Mouse (Mus musculus) CH12F3 (cell line): Measurements from ENCODE around the gene Hist2h2ac.
"Not testable (repeated sequence)": the region's sequence is repeated elsewhere in the genome, so short reads cannot be mapped to it uniquely, and the experiment has no call there.

ENCODE experiments used
- in situ Hi-C: fragments of 300-500 bp; cut with MboI; formaldehyde crosslinking; loops from 2 replicates; pipeline ENCODE4 v1.14.3; 2020; ENCODE audit warnings: low sequenced_read_pairs

Hist2h2ac gene

GRCm38 (mm10) chr3:96230404-96230803 lies 9.7 kb upstream of the Hist2h2ac start:
- in situ Hi-C loops: no loop called here

- in situ Hi-C loops: no loop called here
Measured at GRCm38 (mm10) chr3:96228828-96229227, 8.1 kb upstream of the Hist2h2ac start.

- in situ Hi-C loops: no loop called here
Measured at GRCm38 (mm10) chr3:96226695-96227648, 6.3 kb upstream of the Hist2h2ac start.

DNA sequence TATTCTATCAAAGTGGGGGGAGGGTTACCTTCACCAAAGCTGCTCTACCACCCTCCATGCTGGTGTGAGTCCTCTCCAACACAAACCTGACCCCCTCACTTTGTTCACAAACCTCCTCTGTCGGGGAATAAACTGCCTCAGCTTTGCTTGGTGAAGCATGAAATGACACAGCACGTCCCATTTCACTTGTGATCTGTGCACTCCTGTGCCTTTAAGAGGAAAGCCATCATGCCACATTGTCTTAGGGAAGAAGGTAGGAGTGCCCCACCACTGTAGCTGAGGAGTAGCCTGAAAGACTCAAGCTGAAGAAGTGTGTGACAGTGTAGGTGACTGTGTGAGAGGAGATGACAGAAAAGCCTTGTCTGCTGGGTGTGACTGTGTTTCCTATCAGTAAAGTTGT lies 4.7 kb upstream of the Hist2h2ac start:
- in situ Hi-C loops: no loop called here

- in situ Hi-C loops: no loop called here
Measured at GRCm38 (mm10) chr3:96222774-96223173, 2.1 kb upstream of the Hist2h2ac start.

- in situ Hi-C loops: no loop called here
Measured at GRCm38 (mm10) chr3:96221640-96222038, 959 bp upstream of the Hist2h2ac start.

- in situ Hi-C loops: not testable (repeated sequence)
Measured at GRCm38 (mm10) chr3:96220131-96220764, 432 bp downstream of the Hist2h2ac start.

GRCm38 (mm10) chr3:96219661-96220130 lies 984 bp downstream of the Hist2h2ac start, which contains the start of the genes Bola1 and Hist2h2ab:
Gene Bola1, minus strand, starts transcription at chr3:96219709.
Gene Hist2h2ab, plus strand, starts transcription at chr3:96219865.
- in situ Hi-C loops: no loop called here

DNA sequence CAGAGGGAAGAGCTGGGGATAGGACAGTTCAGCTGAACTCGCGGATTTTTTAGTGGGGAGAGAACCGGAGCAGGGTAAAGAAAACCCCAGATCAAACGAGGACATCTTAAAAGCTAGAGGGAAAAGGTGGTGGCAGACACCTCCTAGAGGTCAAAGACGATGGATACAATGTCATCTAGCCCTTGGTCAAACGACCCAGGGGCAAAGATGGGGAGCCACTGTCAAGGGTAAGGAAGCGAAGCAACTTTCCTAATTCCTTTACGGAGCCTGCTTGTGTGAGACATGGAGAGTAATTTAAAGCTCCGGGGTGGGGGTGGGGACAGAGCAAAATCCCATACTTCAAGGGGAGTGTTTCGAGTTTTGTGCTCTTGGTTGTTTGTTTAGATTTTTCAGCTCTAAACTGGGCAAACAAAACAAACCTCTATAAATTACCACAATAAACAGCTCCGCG lies 1.5 kb downstream of the Hist2h2ac start:
- in situ Hi-C loops: no loop called here

- in situ Hi-C loops: no loop called here
Measured at GRCm38 (mm10) chr3:96209242-96209641, 11.4 kb downstream of the Hist2h2ac start.

- in situ Hi-C loops: no loop called here
Measured at GRCm38 (mm10) chr3:96207819-96208218, 12.9 kb downstream of the Hist2h2ac start.

DNA sequence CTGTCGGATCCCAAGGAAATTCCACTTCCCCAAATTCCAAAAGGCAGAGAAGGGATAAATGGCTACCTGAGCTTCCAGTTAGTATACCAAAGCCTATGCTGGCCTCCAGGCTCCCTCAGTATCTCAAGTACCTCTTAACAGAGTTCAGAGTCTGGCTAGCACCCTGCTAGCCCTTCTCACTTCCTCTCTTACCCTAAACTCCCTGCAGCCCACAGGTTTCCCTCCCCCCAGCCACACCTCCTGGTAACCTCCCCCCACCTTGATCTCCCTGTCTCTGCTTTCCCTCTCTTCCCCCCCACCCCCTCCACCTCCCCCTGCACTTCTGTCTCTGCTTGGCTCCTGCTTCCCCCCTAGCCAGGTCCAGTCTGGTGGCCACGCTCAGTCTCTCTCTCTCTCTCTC lies 20.9 kb downstream of the Hist2h2ac start:
- in situ Hi-C loops: no loop called here

DNA sequence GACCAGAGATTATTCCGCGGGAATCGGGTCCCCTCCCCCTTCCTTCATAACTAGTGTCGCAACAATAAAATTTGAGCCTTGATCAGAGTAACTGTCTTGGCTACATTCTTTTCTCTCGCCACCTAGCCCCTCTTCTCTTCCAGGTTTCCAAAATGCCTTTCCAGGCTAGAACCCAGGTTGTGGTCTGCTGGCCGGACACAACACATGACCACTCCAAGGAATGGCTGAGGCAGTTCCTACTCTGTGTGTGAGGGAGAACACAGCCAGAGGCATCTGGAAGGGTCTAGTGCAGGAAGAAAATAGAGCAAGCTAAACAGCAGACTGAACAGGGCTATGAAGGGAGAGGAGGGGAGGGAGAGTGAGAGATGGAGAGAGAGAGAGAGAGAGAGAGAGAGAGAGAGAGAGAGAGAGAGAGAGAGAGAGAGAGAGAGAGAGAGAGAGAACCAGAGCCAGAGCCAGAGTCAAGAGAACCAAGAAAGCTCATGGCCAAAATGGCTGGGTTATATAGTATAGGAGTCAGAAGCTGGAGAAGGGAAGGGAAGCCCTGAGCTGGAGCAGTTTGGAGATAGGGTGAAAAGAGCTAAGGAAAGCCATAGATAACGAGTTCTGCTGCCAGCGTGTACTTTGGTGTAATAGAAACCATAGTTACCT lies 22.0 kb downstream of the Hist2h2ac start:
- in situ Hi-C loops: not testable (repeated sequence)

DNA sequence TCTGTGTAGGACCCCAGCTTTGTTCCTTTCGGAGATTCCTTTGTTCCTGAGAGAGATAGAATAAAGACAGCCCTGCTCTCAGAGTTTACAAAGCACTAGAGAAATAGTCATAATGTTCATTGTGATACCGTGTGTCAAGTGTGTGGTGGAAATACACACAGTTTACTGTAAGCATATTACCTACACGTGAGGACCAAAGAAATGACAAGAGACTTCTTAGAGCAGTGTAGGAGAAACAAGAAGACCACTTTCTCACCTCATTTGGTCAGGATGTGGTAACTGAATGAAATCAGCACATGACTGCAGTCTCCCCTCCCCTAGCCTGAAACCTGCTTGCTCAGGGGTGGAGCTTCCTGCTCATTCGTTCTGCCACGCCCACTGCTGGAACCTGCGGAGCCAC lies 22.5 kb downstream of the Hist2h2ac start:
- in situ Hi-C loops: no loop called here

- in situ Hi-C loops: no loop called here
Measured at GRCm38 (mm10) chr3:96197129-96197749, 23.4 kb downstream of the Hist2h2ac start.

DNA sequence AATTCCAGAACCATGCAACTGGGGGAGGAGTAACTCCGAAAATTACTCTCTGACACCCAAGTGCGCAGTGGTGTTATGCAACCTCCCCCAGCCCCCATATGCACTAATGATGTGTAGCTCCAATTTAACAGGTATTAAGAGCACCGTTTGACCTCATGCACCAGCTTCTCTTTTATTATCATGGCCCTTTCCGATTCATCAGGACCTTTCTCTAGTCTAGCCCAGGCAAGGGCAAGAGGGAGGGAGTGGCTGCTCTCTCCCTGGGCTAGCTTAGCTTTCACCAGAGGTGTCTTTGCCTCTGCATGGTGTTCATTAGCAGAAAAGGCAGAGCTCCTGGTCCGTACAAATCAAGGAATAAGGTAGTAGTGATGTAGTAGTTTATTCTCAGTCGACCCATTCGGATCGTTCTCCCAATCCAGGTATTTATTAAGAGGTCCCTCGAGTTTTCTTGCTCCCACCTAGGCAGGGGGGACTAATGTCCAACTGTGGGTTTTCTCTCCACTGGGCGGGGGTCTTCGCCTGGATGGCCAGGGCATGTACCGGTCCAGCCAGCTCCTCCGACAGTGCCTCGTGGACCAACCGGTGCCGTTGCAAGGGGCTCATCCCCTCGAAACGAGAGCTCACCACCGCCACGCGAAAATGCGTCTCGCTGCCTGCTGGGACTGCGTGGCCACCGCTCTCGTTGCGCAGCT lies 24.1 kb downstream of the Hist2h2ac start:
- in situ Hi-C loops: no loop called here

DNA sequence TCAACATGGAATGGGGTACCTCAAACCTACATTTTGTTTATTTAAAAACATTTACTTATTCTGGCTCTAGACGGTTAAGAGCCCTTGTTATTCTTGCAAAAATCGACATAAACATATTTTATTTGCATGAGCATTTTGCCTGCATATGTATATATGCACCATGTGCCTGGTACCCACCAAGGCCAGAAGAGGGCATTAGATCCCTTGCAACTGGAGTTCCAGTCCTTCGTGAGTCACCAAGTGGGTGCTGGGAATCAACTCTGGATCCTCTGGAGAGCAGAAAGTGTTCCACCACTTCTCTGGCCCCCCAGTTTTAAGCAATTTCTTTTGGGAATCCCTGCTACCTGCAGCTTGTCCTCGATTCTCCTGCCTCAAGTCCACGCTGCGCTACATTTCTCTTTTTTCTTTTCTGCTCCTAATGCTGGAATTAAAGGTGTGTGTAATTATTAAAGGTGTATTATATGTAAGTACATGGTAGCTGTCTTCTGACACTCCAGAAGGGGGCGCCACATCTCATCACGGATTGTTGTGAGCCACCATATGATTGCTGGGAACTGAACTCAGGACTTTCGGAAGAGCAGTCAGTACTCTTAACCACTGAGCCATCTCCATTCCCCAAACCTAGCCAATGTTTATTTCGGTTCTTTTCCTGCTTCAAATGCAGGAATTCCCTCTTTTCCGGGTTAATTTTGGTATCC lies 24.9 kb downstream of the Hist2h2ac start:
- in situ Hi-C loops: no loop called here

DNA sequence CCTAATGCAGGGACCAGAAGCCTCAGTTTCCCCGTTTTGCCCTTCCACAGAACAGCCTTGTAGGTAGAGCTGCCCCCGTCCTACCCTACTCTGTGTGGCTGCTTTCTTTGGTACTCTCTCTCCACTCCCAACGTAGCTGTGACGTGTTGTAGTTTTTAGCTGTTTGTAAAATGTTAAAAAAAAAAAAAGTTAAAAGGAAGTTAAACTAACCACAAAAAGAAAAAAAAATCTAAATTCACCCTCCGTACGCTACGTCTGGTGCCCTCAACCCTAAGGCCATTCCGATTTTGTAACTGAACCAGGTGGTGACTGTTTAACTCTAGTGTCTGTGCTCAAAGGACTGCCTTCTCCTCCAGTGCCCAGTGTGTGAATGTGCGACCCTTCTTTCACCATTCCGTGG lies 25.7 kb downstream of the Hist2h2ac start:
- in situ Hi-C loops: no loop called here

GRCm38 (mm10) chr3:96192977-96193376 lies 27.7 kb downstream of the Hist2h2ac start:
- in situ Hi-C loops: no loop called here

GRCm38 (mm10) chr3:96182382-96182776 lies 38.3 kb downstream of the Hist2h2ac start:
- in situ Hi-C loops: no loop called here
